Mouse (Mus musculus) ES-CJ7 (cell line): ENCODE results near the gene Slc9a6.

Source experiments
- DNase-seq: peaks from one replicate; pipeline ENCODE4 v3.0.0; 2011; ENCODE audit warnings: low read depth, low spot score

The Slc9a6 gene

GRCm38 (mm10) chrX:56609623-56610317 lies at the start of gene Slc9a6:
Gene Slc9a6 (plus strand): TSS chrX:56609757.
- DNase-seq: peak; percentile 60

- DNase-seq: peak; percentile 19
Measured at GRCm38 (mm10) chrX:56572465-56572864, 37.1 kb upstream of the Slc9a6 start.

GRCm38 (mm10) chrX:56578200-56578599 lies 31.4 kb upstream of the Slc9a6 start:
- no peak for DNase-seq

GRCm38 (mm10) chrX:56597219-56597886 lies 12.2 kb upstream of the Slc9a6 start:
- no peak for DNase-seq

DNA sequence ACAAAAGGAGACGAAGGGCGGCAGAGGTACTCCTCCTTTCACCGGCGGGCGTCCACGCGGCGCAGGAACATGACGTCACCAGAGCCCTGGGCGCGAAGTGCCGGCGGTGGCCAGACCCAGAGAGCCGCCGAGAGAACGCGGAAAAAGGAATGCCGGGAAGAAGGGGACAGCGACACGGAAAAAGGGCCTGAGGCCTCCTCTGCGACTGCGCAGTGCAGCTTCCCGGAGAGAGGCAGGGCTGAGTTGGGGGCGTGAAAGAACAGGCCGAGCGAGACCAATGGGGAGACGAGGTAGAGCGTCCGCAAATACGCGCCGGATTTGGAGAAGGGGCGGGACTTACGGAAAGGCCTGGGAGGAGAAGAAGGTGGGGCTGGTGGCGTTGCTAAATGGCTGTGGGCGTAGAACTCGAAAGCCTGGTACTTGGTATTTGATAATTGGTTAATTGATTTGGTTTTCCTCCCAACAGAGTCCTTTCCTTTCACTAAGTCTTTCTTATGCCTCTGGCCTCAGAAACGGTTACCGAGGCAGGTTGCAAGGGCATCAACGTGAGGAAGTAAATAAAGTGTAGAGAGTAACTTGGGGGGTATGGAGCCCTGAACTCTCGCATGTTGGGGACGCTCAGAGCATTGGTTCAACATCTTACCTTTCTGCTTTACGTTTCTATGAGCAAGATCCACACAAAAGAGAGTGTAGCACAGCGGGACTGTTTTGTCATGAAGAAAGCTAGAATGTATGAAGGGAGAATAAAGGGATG lies 11.5 kb upstream of the Slc9a6 start, which contains the start of gene Mmgt1:
TSS of gene Mmgt1 (minus strand) at position 183 of the 754 bp plus-strand sequence.
- peak; percentile 95 for DNase-seq

DNA sequence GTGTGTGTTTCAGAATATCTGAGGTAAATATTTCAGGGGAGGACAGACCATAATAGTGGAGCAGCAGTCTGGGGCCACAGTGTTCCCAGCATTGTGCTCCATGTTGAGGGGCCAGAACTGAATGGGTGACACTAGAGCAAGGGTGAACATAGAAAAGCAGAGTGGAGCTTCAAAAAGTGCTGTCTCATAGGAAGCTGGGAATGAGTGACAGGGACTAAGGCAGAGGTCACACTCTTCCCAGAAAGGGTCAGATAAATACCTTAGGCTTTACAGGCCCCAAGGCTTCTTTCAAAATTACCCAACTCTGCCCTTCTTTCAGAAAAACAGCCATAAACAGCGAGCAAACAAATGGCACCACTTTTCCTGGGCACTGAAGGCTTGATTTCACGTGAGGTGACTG lies 3.0 kb upstream of the Slc9a6 start:
- DNase-seq: no peak

DNA sequence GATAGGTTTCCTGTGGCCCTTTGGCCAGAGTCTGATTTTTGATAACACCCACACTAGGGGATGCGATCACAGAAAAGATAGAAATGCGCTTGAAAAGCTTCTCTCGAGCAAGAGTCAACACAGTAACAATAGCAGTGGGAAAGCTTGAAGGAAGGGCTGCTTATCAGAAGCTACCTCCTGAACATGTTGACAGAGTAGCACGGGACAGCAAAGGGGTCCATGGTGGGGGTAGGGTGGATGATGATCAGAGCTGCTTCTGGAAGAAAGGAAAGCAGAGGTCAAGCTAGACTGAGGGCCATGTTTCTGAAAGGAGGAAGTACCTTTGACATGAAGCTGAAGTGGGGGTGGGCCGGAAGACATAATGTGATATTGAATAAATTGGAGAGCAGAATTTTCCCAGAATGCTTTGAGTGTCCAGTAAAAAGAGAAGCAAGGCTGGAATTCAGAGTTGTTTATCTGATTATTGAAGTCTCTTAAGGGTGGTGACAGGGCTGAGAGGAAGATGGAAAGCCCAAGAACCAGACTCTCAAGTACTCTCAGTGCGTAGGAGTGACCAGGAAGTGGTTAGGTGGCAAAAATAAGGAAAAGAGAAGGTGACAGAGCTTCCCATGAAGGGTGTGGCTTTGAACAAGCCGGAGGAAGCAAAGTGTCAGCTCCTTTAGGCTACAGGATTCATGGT lies 2.4 kb upstream of the Slc9a6 start:
- no peak for DNase-seq

DNA sequence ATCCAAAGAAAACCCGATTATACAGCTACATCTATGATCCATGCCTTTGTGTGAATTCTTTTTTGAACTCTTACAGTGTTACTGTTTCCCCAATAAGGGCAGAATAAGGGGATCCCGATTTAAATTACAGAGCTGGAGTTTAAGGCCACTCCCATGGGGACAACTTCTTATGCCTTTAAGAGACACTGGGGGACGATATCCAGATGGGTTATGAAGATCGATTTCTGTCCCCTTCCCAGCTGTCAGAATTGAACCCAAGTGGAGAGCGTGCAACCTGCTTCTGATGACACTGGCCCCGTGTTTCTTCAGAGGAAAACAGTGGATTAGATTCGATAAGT lies 303 bp upstream of the Slc9a6 start:
- no peak for DNase-seq

GRCm38 (mm10) chrX:56610318-56610694 lies 749 bp downstream of the Slc9a6 start:
- no peak for DNase-seq

- no peak for DNase-seq
Measured at GRCm38 (mm10) chrX:56615236-56615635, 5.7 kb downstream of the Slc9a6 start.

- DNase-seq: no peak
Measured at GRCm38 (mm10) chrX:56636185-56636584, 26.6 kb downstream of the Slc9a6 start.

- peak; percentile 43 for DNase-seq
Measured at GRCm38 (mm10) chrX:56640066-56640465, 30.5 kb downstream of the Slc9a6 start.

GRCm38 (mm10) chrX:56649549-56650354 lies 40.2 kb downstream of the Slc9a6 start:
- no peak for DNase-seq

DNA sequence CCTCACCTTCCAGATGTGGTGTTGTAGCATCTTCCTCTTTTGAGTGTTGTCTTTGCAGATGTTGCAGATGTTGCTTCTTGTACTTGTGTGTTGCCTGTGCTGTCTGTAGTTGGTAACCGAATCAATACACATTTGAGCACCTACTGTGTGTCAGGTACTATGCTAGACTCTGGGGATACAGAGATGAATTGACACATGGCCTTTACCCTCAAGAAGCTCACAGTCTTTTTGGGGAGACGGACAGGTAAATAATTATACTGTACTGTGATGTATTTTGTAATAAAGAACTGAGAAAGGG lies 40.7 kb downstream of the Slc9a6 start:
- no peak for DNase-seq

DNA sequence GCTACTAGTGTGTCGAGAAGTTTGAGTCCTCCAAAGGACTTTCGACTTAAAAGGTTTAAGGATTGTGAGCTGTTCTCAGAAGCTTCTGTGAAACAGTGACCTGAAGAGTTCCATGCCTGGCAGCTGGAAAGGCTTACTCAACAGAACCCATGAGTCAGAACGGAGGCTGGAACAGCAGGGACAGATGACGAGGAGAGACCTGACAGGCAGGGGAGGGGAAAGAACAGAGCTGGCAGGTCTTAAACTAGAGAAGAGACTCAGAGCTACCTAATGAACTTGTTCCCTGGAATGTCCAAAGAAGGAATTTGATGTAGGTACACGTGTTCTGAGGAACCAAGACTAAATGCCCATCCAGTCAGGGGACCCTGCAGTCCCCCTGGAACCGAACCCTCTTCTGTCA lies 41.3 kb downstream of the Slc9a6 start:
- no peak for DNase-seq

DNA sequence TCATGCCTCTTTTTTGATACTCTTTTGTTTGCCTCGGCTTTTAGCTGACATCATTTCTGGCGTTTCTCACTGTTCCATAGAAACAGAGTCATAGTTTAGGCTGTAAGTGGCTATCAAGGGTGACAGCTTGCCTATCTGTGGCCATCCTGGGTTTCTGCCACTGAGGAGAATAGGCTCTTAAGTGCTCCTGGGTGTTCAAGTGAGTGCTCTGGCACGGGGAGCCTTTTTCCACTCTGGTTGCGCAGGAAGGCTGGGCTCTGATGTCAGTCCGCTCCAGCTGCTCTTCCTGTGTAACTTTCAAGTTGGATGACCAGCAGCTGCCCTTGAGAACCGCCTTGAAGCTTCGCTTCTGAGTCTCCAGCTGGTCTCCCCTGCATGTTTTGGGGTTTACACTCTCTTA lies 42.2 kb downstream of the Slc9a6 start:
- no peak for DNase-seq

- no peak for DNase-seq
Measured at GRCm38 (mm10) chrX:56655686-56656085, 46.1 kb downstream of the Slc9a6 start.

DNA sequence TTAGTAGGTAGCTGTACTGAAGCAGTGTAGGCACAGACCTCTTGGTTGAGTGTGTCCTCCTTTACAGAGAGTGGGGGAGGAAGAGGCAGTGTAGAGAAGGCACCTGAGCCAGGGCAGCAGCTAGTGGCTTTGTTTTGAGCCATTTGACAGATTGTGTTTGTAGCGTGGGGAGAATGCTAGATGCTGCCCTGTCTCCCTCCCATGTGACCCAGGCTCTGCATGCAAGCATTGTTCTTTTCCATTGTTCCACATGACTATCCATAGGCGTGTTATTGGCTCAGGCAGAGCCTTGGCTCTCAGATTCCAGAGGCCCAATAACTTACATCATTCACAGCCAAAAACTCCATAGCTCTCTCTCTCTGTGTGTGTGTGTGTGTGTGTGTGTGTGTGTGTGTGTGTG lies 49.7 kb downstream of the Slc9a6 start:
- no peak for DNase-seq

DNA sequence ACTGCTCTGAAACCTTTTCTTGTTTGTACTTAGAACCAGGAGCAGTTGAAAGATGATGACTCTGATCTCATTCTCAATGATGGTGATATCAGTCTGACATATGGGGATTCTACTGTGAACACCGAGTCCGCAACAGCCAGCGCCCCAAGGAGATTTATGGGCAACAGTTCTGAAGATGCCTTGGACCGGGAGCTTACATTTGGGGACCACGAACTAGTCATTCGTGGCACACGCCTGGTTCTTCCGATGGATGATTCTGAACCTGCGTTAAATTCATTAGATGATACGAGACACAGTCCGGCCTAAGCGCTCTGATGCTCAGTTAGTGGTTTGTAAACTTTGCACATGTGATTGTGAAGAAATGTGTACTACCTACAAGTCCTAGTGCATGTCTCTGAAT lies 51.6 kb downstream of the Slc9a6 start:
- no peak for DNase-seq

- DNase-seq: no peak
Measured at GRCm38 (mm10) chrX:56662316-56662715, 52.8 kb downstream of the Slc9a6 start.

DNA sequence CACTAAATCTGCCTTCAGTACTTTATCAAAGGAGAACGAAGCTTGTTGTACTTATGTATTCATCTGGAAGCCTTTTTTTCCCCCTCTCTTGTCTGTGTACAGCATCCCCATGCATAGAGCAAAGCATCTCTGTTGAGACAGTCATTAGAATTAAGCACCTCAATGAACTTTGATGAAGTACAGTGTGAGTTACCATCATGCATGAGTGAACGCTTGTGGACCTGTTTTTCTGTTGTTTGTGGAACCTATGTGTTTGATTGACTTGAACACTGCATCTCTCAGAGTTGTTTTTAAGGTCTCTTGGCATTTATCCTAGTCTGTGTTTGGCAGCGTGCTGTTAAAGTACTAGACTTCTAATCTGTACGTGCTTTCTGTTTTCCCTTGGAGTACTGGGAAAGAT lies 53.8 kb downstream of the Slc9a6 start:
- no peak for DNase-seq
